Mouse (Mus musculus): ENCODE measurements at regions not wholly inside any gene's neighbourhood (a gene's known extent, or its start where the extent isn't known, plus 50 kb on each side); places are given as distances from the start of the nearest gene placed in this dataset.
"Not testable (repeated sequence)": the region's sequence is repeated elsewhere in the genome, so short reads cannot be mapped to it uniquely, and the experiment has no call there.

- no peak for ATAC-seq (replicated peaks; ENCODE audit: low FRiP score, poor library complexity, severe bottlenecking)
These were observed 72.5 kb upstream of the Ccdc122 start for GRCm38 (mm10) chr14:76964046-76964445.

DNA sequence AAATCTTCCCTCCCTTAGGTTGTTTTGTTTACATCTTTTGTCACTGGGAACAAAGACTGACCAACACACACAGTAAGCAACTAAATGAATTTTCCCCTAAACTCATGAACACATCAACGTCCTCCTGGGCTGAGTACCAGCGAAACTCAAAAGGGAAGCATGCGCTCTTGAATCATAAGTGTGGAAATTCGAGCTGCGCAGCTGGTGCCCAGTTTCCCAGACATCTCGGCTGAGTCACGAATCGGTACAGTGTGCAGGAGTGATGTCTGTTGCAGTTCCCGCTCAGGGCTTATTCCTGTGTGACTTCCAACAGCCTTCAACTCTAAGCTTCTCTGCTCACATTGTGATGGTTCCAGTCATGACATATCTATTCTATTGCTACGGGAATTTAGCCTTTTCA is 77.7 kb upstream of the Ccdc122 start:
- no peak for ATAC-seq (replicated peaks; ENCODE audit: low FRiP score, poor library complexity, severe bottlenecking)

DNA sequence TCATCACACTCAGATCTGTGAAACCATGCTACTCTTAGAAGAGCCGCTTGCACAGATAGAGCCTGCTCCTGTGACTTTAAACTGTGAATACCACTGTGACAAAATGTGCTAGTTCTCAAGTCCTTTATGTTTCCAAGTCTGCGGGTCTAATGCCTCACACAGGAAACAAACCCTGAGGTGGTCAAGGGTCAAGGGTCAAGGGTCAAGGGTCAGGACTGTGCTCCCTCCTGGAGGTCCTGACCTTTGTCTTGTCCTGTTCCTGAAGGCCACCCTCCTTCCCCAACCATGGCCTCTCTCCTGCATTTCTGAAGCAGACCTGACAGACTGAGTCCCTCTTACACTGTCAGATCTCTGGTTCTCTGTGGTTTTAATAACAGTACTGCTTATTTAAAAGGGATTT is 79.4 kb upstream of the Ccdc122 start:
- no peak for ATAC-seq (replicated peaks; ENCODE audit: low FRiP score, poor library complexity, severe bottlenecking)

GRCm38 (mm10) chr14:76953171-76953570 is 83.4 kb upstream of the Ccdc122 start:
- ATAC-seq (replicated peaks; ENCODE audit: low FRiP score, poor library complexity, severe bottlenecking): no peak

DNA sequence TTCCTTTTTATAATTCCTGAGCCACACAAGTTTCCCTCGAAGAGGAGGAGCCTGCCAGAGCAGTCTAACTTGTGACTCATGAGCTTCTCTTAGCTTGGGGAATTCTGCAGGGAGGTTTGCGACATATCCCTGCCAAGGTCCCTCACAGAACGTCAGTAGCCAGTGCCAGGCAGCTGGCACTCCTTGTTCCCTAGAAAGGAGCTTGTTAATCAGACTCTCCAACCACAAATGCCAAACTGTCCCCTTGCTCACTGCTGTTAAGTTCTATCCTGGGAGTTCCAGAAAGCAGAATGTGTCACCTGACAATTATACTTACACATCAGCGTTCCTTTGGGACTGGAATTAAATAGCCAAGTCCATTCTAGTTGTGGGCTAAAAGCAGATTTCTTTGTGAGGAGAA is 85.1 kb upstream of the Ccdc122 start:
- no peak for ATAC-seq (replicated peaks; ENCODE audit: low FRiP score, poor library complexity, severe bottlenecking)

DNA sequence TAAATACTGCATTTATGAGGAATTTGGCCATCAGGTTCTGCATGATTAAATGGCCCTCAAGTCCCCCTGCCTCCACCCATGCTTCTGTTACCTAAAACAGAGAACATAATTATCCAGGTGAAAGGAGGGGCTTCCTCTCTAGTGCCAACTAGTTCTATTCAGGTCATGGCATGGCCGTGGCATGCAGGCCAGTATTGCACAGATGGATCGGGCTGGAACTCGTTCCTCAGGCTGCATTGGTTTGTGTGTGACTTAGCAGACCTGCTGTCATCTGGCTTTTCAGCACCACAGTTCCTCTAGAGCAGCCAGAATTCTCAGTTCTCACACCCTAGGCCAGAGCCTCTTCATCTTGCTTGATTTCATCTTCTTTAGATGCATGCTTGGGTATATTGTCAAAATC is 87.2 kb upstream of the Ccdc122 start:
- ATAC-seq (replicated peaks; ENCODE audit: low FRiP score, poor library complexity, severe bottlenecking): no peak

DNA sequence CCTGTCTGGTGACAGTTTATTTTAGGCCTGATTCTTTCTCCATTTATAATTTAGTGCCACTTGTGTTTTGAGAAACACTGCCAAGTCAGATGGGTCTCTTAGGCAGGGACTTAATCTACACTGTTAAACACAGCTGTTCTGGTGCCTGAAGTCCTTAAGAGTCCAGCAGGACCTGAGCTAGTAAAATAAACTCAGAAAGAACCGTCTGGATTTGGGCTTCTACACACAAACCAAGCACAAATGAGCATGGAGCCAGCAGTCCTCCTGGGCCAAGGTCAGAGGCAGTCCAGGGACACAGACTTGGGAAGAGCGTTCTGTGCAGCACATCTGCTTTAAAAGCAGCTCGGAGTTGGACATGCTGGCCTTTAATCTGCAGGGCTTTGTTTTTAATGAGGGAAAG is 87.6 kb upstream of the Ccdc122 start:
- ATAC-seq (replicated peaks; ENCODE audit: low FRiP score, poor library complexity, severe bottlenecking): no peak

GRCm38 (mm10) chr14:76948481-76948880 is 88.1 kb upstream of the Ccdc122 start:
- no peak for ATAC-seq (replicated peaks; ENCODE audit: low FRiP score, poor library complexity, severe bottlenecking)

GRCm38 (mm10) chr14:76947148-76947547 is 89.4 kb upstream of the Ccdc122 start:
- ATAC-seq (replicated peaks; ENCODE audit: low FRiP score, poor library complexity, severe bottlenecking): no peak

DNA sequence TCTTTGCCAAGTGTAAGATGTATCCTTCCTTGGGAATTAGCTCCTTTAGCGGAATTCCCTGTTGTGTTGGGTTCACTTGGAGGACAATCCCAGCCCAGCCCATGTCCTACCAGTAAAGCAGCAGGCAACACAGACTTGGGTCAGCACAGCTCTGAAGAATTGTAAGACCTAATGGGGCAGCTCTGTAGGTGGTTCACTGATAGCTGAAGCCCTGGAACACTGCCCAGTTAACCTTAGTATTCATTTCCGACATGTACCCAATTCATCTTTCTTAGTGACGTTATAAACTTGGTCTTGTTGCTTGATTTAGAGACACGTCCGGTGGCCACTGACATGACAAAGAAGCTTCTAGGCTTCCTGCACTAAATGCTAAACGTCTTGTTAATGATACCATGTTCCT is 90.9 kb upstream of the Ccdc122 start:
- no peak for ATAC-seq (replicated peaks; ENCODE audit: low FRiP score, poor library complexity, severe bottlenecking)

- ATAC-seq (replicated peaks; ENCODE audit: low FRiP score, poor library complexity, severe bottlenecking): no peak
These were observed 94.9 kb upstream of the Ccdc122 start for GRCm38 (mm10) chr14:76941474-76942212.

DNA sequence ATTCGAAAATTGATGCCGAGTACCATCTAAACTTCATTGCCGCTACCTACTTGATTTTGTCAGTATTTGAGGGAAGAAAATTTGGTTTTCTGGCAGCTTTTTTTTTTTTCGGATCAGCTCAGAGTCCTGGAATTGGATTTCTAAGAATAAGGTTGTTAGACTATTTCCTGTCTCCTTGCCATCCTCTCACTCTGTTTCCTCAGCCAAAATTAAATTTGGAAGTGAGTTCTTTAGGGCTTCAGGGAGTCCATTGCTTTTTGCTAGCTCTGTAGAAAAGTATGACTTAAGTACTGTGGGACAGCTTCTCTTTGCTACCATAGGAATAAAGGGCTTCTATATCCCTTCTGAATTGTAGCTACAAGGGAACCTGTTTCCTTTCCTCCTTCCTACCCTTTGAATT is 96.1 kb upstream of the Ccdc122 start:
- no peak for ATAC-seq (replicated peaks; ENCODE audit: low FRiP score, poor library complexity, severe bottlenecking)

DNA sequence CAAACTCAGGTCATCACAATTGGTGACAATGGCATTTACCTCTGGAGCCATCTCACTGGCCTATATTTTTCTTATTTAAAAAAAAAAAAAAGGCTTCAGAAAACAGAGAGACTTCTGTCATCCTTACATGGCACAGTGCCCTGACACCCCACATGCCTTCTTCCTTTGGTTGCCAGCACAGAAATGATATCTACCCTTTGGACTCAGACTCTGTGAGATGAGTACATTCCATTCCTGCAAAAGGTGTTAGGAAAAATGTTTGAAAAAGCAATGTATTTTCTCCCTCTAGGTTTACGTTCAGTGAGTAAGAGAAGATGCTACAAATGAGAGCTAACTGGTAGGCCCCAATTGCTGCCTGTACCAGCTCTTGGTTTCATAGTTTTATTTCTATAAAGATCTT is 99.9 kb upstream of the Ccdc122 start:
- ATAC-seq (replicated peaks; ENCODE audit: low FRiP score, poor library complexity, severe bottlenecking): no peak

DNA sequence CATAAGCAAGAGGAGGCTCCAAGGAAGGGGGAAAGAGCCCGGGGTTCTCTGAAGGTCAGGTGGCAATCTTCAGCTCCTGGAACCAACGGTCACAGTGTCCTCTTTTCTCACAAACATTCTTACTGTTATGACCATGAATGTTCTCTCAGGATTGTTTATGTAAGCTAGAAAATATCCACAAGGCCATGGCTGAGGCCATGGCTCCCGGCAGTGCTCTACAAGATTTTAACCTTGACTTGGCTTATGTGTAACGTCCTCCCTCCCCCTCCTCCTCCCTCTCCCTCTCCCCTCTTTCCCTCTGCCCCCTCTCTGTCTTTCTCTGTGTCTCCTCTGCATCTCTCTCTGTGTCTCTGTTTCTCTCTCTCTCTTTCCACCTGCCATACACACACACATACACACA is 100.5 kb upstream of the Ccdc122 start:
- ATAC-seq (replicated peaks; ENCODE audit: low FRiP score, poor library complexity, severe bottlenecking): not testable (repeated sequence)

GRCm38 (mm10) chr14:76935453-76935852 is 101.1 kb upstream of the Ccdc122 start:
- no peak for ATAC-seq (replicated peaks; ENCODE audit: low FRiP score, poor library complexity, severe bottlenecking)

DNA sequence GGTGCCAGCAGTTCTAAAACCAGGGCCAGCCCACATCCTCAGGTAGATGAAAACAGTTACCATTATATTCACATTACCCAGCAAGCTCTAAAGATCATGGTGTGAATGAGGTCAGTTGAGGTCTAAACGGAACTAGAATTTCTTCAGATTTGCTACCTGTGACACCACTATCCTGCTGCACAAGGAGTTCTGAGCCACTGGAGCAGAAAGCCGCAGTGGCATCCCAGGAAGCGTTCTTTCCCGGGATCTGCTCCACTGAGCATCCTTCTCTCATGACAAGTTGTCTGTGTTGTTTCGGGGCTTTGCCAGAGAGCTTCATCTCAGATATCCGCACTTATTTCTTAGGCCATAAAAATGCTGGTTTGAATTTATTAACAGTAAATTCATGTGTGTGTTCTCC is 103.7 kb upstream of the Ccdc122 start:
- ATAC-seq (replicated peaks; ENCODE audit: low FRiP score, poor library complexity, severe bottlenecking): no peak

DNA sequence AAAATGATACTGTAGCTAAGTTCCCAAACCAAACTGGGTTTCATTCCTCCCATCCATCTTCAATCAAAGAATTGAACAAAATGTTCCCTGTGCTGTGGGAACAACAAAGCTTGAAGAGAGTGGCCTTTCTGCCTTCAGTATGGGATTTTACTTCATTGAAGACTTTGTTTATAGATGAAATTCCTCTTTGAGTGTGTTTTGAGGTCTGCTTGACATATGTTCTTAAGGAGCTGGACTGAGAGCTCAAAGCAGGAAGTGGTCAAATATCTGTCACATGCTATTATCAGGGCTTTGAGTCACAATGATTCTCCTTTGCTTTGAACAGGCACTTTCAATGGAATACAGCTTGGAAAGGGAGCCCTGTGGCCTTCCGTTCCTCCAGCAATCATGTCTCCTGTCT is 105.2 kb upstream of the Ccdc122 start:
- ATAC-seq (replicated peaks; ENCODE audit: low FRiP score, poor library complexity, severe bottlenecking): no peak

GRCm38 (mm10) chr14:76929562-76929961 is 107.0 kb upstream of the Ccdc122 start:
- no peak for ATAC-seq (replicated peaks; ENCODE audit: low FRiP score, poor library complexity, severe bottlenecking)

GRCm38 (mm10) chr14:76928706-76929105 is 107.9 kb upstream of the Ccdc122 start:
- no peak for ATAC-seq (replicated peaks; ENCODE audit: low FRiP score, poor library complexity, severe bottlenecking)

DNA sequence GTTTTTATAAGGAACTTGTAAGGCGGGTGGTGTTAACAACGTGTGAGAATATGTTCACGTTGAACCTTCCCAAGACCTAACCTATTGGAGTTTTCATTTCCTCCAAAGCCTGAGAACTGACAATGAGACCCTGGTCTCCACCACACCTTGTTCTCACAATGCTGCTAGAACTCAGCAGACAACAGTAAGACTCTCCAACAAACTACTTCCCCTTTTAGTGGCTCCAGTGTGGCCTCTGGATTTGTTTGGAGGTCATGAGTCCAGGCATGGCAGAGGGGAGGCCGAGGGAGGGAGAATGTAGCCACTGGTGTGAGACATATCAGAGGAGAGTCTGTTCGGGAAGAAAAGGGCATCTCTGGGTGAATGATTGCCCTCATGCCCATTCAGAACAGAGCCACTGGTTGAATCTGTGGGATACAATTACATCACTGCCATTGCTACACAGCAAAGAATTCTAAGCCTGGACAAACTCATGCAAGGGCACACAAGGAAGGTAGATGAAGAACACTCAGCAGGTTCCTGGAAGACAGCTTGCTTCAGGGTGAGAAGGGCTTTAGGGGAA is 109.2 kb upstream of the Ccdc122 start:
- no peak for ATAC-seq (replicated peaks; ENCODE audit: low FRiP score, poor library complexity, severe bottlenecking)

DNA sequence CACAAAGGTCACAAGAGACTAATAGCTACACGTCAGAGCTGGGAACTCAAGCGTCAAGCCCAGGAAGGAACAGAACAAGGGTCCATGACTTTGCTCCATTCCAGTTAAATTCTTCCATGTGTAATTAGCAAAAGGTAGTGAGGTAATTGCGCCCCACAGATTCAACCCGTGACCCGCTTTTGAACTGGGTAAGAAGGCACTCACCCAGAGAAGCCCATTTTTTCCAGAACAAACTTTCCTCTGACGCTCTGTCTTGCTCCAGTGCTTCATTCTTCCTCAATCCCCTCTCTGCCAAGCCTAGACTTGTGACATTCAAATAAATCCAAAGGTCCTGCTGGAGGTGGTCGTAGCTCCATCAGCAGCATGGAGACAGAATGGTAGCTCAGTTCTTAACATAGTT is 110.2 kb upstream of the Ccdc122 start:
- ATAC-seq (replicated peaks; ENCODE audit: low FRiP score, poor library complexity, severe bottlenecking): no peak

DNA sequence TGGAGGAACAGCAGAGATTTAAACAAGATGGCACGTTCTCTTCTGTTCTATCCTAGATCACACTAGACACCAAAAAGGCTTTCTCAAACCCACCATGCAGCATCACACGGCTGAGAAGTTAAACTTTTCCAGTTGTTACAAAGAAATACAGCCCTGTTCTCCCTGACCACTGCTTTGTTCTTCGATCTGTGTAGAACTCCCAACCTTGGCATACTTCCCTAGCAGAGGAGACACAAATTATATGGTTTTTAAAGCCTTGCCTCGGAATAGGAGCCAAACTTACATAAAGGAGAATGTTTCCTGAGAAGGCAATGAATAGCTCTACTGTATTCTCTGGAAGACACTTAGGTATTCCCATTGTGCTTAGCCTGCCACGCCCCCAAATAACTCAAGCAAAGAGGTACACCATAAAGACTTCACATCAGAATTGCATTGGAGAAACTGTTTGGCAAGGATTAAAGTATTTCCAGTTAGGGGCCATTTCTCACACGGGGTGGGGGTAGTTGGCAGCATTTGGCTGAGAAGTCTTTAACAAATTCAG is 114.1 kb upstream of the Ccdc122 start:
- ATAC-seq (replicated peaks; ENCODE audit: low FRiP score, poor library complexity, severe bottlenecking): no peak

Measured in erythroid progenitor cell, adult 5-6 weeks (primary cell).